ENCODE assay signal across 19 mouse cellular contexts in genomic region chr5:126910084-126910483, GRCm38 (mm10).
DNase-seq lines count a peak whose midpoint lies in the region; ATAC-seq and TF ChIP-seq lines count a peak whose summit lies in the region.
"Had no signal": no experiment of that assay in that cellular context is flagged by ENCODE, and none has a peak within 500 bp of the region (broad histone marks: within the 10 kb centered on the region; RNA-seq: fewer than 3 reads in every experiment).

No protein-coding gene starts in this region.

- H3K27me3 ChIP-seq in heart, postnatal 0 days (ENCODE audit: control insufficient read depth, insufficient read depth, low read length), result no peaks in the 10 kb centered on the region
- H3K27me3 ChIP-seq: heart, embryonic 12.5 days; limb, embryonic 15.5 days had no signal

- no peaks in the 10 kb centered on the region for H3K36me3 ChIP-seq in heart, postnatal 0 days (replicated peaks; ENCODE audit: control insufficient read depth, insufficient read depth, low read length)
- H3K36me3 ChIP-seq: embryonic facial prominence, embryonic 10.5 days; heart, embryonic 12.5 days; limb, embryonic 15.5 days had no signal

- ATAC-seq in heart, postnatal 0 days (ENCODE audit: insufficient read depth, low read depth), result no peak
- ATAC-seq: forebrain, embryonic 16.5 days; intestine, embryonic 16.5 days had no signal

- no peak overlapping the region for H3K9ac ChIP-seq in heart, postnatal 0 days (replicated peaks; ENCODE audit: low read depth, low read length)
- H3K9ac ChIP-seq: heart, embryonic 12.5 days; limb, embryonic 15.5 days had no signal

- TF ChIP-seq EP300 in heart, postnatal 0 days (IDR thresholded peaks at IDR 0.05; ENCODE audit: low read depth), result no peak

- TF ChIP-seq POLR2A in brain, embryonic 14.5 days (IDR thresholded peaks at IDR 0.05; ENCODE audit: borderline replicate concordance, extremely low read depth, insufficient read depth, insufficient read length, poor library complexity, severe bottlenecking), result no peak

- intact Hi-C loops in heart, postnatal 14 days (cut with DNase I), result no loop called here
- intact Hi-C loops in left cerebral cortex, postnatal 4 days (cut with DNase I), result no loop called here
- intact Hi-C loops in heart, postnatal 25 days (cut with DNase I), result no loop called here

- H3K27ac ChIP-seq in heart, postnatal 0 days (ENCODE audit: low read depth), result no peak overlapping the region
- H3K27ac ChIP-seq: embryonic facial prominence, embryonic 10.5 days; limb, embryonic 15.5 days had no signal

- TF ChIP-seq CTCF in heart, postnatal 0 days (IDR thresholded peaks at IDR 0.05; ENCODE audit: low read depth), result 0 out of 2 replicates have a peak, but pooled peaks have one; percentile 6
- peak; percentile 34; the same call in 1 of the 2 replicates for TF ChIP-seq CTCF in brain, embryonic 14.5 days (IDR thresholded peaks at IDR 0.05; ENCODE audit: borderline replicate concordance, extremely low read depth, insufficient read depth, insufficient read length)

- WGBS in heart, postnatal 0 days, result 81% methylated on average over 2 of the region's 2 CpGs

- H3K4me3 ChIP-seq in heart, postnatal 0 days (ENCODE audit: low read depth, low read length), result no peak overlapping the region
- H3K4me3 ChIP-seq: embryonic facial prominence, embryonic 10.5 days; erythroblast, embryonic 14.5 days; heart, embryonic 12.5 days; limb, embryonic 15.5 days had no signal

- DNase-seq in heart, postnatal 0 days (ENCODE audit: low spot score), result no peak
- DNase-seq in heart, postnatal 14 days, result no peak
- DNase-seq in left cerebral cortex, postnatal 4 days, result peak; percentile 4
- DNase-seq in left cerebral cortex, adult 9 months (ENCODE audit: low spot score in 2 of 2), result no peak
- DNase-seq in retina, postnatal 1 day, result peak; percentile 24
- DNase-seq in retina, embryonic 14.5 days (ENCODE audit: low spot score), result no peak
- no peak for DNase-seq in brain, embryonic 14.5 days (ENCODE audit: low read depth)
- DNase-seq in heart, postnatal 25 days (ENCODE audit: low spot score), result no peak
- DNase-seq: adrenal gland, postnatal 36 days; cerebellum, postnatal 36 days; gastrocnemius, postnatal 36 days; midbrain, embryonic 14.5 days; right cerebral cortex, postnatal 14 days had no signal

- H3K4me2 ChIP-seq in heart, postnatal 0 days (ENCODE audit: low read depth, low read length), result no peak overlapping the region
- H3K4me2 ChIP-seq: heart, embryonic 12.5 days; limb, embryonic 15.5 days had no signal

- H3K4me1 ChIP-seq in heart, postnatal 0 days (ENCODE audit: control insufficient read depth, insufficient read depth), result no peaks in the 10 kb centered on the region
- H3K4me1 ChIP-seq: embryonic facial prominence, embryonic 10.5 days; heart, embryonic 12.5 days; limb, embryonic 15.5 days had no signal

- no peaks in the 10 kb centered on the region for H3K9me3 ChIP-seq in heart, postnatal 0 days (replicated peaks; ENCODE audit: control insufficient read depth, low read length)
- H3K9me3 ChIP-seq: embryonic facial prominence, embryonic 10.5 days; limb, embryonic 15.5 days had no signal

Comparison
In these comparisons a context has a peak if more than half of its experiments do, and no peak if none do; other contexts are left out.
1. DNase-seq: peak in left cerebral cortex, postnatal 4 days (single experiment) and retina, postnatal 1 day (single experiment); none in heart, postnatal 0 days (single experiment), heart, postnatal 14 days (0 of 2), left cerebral cortex, adult 9 months (0 of 2), retina, embryonic 14.5 days (single experiment), brain, embryonic 14.5 days (single experiment) and heart, postnatal 25 days (single experiment).